Mouse (Mus musculus) brown adipose tissue, adult 24 weeks (tissue): Measurements from ENCODE around the gene Tmem186. TPM values are rescaled to one million over a fixed set of nuclear protein-coding genes. Genes with fewer than 3 reads are reported as not detected.
A peak's percentile ranks its signal among the peaks of the same experiment; 100 is the strongest.

Experiments used
- H3K27ac ChIP-seq: fragments of 200-500 bp; replicated peaks from 2 replicates; pipeline ENCODE4 v1.5.1; 2012; ENCODE audit warnings: low read depth, mild to moderate bottlenecking, low read length
- H3K4me1 ChIP-seq: fragments of 200-500 bp; 2 replicates; pipeline ENCODE4 v1.6.1; 2012; ENCODE audit warnings: low read length, mixed read lengths; ENCODE audit not compliant: control insufficient read depth, insufficient read depth, insufficient read length
- H3K4me3 ChIP-seq: fragments of 200-500 bp; 2 replicates; pipeline ENCODE4 v1.5.1; 2012; ENCODE audit warnings: low read depth, mild to moderate bottlenecking, low read length, moderate library complexity; ENCODE audit not compliant: insufficient read depth
- polyA plus RNA-seq: library from polyadenylated mRNA; stranded (reverse); fragments of >200 nt; gene quantifications from 2 replicates; pipeline ENCODE4 v1.2.4, GENCODE M21; 2012; ENCODE audit not compliant: missing spikeins, insufficient read depth, insufficient read length

The Tmem186 gene
- polyA plus RNA-seq, 1 experiment = 16.5 TPM

DNA sequence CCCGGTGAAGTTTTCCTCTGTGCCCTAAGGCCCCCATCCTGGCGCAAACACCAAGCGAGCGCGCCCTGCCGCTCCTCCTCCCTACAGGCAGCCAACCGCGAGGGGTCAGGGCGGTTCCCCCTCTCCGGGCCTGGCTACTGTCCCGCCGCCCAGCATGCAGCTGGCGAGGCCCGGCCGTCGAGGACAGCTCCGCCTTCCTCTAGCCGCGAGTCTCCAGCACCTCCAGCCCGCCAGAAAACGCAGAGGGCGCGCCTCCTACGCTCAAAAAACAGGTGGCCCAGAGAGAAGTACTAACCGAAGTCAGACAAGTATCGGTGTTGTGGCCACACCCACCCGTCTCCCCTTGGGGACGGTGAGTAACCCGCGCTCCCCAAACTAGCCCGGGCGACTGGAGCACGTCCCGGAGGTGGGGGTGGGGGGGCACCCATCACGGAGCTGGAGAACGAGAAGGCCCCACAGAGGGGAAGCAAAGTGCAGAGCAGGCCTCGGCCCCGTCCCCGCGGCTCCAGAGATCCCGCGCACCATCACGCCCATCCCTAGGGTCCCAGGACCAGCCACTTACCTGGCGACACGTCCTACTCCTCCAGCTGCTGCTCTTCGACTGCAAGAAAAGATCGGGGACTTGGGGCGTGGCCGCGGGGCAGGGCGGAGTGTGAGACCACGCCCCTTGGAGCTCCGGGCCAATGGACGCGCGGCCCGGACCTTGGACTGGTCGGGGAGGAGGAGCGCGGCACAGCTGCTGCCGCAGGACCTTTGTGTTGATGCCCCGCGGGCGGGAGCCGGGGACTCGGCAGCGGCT lies 34.2 kb upstream of the Tmem186 start, which contains the start of gene Carhsp1:
Gene Carhsp1, minus strand, starts transcription at position 605 of the 799 bp plus-strand sequence.
- Histone ChIP-seq H3K4me3 (peak within 1 kb of the TSS; percentile 70), H3K27ac (peak within 1 kb of the TSS; percentile 90), H3K4me1 (peaks cover 31% of the 10 kb centered on the region)

DNA sequence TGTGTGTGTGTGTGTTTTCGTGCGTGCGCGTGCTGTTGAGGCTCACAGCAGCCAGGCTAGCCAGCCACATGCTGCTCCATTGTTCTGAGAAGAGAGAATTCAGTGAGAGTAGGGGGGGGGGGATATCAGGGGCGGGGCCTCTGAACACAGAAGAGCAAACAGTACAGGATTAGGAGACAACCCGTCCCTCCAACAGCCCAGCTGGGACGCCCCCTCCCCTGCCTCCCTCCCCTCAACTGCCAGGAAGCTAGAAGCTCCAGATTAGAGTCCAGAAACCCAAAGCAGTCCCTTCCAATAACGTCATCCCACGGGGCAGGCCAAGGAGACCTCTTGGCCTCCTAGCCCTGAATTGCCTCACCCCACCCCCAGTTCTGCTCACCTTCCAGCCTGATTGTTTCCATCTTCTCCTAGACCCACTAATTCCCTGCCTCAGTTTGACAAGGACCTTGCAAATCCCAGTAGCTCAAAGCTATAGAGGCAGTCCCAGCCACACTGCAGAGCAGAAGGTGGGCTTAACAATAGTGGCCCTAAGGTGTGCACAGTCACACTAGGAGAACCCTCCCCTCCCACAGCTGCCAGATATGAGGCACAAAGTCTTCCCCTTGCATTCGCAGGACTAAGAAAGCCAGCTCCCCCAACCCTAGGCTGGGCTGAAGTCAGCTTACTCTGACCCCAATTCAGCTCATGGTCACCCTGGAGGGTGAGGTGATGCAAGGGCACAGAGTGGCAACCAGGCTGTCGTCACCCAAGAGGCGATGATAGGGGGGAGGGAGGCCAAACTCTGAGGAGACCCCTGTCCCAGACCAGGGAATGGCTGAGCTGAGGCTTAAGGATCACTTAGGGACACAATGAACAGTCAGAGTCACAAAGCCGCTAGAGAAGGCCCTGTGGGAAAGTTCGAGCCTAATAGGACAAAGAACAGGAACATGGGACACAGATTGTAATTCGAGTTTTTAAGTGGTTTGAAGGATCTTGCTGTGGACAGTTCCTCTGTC lies 32.8 kb upstream of the Tmem186 start:
- peak overlapping the region; percentile 70 for H3K4me3 ChIP-seq
- peaks cover 43% of the 10 kb centered on the region for H3K4me1 ChIP-seq
- peak overlapping the region; percentile 90 for H3K27ac ChIP-seq

DNA sequence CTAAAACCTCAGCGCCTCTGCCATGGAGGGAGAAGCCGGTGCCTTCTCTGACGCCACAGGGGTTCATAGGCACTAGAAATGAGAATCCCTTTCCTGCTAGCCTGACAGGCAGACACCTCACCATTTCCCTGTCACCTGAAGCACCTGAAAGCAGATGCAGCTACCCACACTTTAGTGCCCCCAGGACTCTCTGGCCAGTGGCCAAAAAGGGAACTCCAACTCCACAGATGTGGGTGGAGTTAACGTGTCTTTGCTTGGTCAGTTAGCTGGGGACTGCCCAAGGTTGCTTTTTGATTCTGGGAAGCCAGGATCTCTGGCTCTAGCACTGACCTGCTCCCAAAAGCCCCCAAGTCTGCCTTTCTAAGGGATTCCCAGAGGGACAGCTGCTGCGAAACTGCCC lies 31.9 kb upstream of the Tmem186 start:
- Histone ChIP-seq H3K4me3 (peak overlapping the region; percentile 13; the same call in 1 of the 2 replicates), H3K4me1 (peaks cover 52% of the 10 kb centered on the region), H3K27ac (peak overlapping the region; percentile 38; the same call in 1 of the 2 replicates)

- Histone ChIP-seq H3K4me1 (peaks cover 62% of the 10 kb centered on the region), H3K27ac (no peak overlapping the region), H3K4me3 (no peak overlapping the region)
Observed at GRCm38 (mm10) chr16:8668386-8668785, 30.9 kb upstream of the Tmem186 start.

DNA sequence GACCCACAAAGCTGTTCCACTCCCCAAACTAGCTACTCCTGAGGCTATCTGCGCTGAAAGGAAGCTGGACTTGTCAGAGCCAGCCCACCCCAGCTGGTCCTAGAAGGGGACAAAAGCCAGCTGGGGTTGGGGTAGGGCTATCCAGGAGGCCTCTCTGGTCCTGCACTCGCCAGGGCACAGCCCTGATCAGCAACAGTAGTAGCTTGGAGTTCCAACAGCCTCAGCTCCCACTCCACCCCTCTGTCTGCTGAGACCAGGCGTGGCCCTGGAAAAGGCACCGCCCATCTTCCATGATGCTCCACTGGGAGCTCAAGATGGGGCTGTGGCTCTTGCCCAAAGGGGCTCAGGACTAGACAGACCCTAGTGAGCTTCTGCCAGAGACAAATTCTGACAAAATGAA lies 30.3 kb upstream of the Tmem186 start:
- Histone ChIP-seq H3K27ac (peak overlapping the region; percentile 80), H3K4me1 (peaks cover 68% of the 10 kb centered on the region)

DNA sequence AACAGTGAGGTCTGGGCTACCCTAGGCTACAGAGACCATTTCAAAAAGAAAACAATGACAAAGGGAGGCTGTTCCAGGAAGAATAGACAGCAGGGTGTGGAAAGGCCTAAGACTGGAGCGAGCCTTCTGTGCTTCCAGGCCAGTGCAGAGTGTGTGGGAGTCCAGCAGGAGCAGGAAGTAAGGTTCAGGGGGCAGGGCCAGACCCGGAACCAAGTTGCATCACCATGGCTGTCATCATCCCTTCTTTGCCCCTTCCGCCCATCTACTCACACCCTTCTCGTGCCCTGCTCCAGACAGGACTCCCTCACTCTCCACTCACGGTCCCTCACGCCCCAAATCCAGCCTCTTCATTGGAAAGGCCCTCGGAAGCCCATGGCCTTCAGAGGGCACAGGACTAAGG lies 29.7 kb upstream of the Tmem186 start:
- Histone ChIP-seq H3K27ac (peak overlapping the region; percentile 80), H3K4me1 (peaks cover 71% of the 10 kb centered on the region), H3K4me3 (no peak overlapping the region)

More for the DNA sequence above, 30.3 kb upstream of the Tmem186 start:
- no peak overlapping the region for H3K4me3 ChIP-seq

DNA sequence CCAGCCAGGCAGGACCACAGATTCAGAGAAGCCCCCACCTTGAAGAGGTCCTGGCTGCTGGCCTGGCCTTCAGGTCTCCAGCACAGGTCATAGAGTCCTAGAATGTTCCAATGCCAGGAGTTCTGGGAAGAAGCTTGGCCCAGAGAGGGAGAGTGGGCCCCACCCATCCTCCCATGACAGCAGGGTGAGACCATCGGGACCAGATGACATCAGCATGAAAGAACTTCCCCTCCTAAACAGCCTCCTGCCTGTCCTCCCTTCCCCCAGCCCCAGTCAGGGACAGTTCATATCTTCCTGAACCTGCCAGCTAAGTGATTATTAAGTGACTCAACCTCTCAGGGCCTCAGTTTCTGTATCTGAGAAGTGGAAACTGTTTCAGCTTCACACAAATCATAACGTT lies 28.9 kb upstream of the Tmem186 start:
- Histone ChIP-seq H3K4me1 (peaks cover 71% of the 10 kb centered on the region), H3K27ac (peak overlapping the region; percentile 80), H3K4me3 (no peak overlapping the region)

GRCm38 (mm10) chr16:8665367-8665766 lies 27.9 kb upstream of the Tmem186 start:
- Histone ChIP-seq H3K4me1 (peaks cover 74% of the 10 kb centered on the region), H3K27ac (peak overlapping the region; percentile 80), H3K4me3 (no peak overlapping the region)

GRCm38 (mm10) chr16:8663606-8664539 lies 26.4 kb upstream of the Tmem186 start:
- Histone ChIP-seq H3K4me3 (no peak overlapping the region), H3K27ac (peak overlapping the region; percentile 80), H3K4me1 (peaks cover 66% of the 10 kb centered on the region)

DNA sequence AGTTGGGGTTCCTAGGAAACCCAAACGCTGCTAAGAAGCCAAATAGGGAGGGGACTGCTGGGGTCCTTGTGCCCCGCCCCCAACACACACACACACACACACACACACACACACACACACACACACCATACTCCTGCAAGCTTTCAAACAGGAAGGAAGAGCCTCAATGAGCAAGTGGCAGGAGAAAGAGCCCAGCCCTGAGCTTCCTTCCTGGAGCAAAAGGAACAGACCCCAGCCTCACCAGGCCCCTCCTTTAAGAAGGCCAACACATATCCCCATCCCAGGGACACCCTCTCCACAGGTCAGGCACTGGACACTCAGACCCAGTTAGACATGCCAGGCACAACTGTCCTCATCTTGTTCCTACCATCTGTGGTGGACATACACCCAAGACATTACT lies 25.5 kb upstream of the Tmem186 start:
- Histone ChIP-seq H3K4me3 (no peak overlapping the region), H3K27ac (peak overlapping the region; percentile 55), H3K4me1 (peaks cover 63% of the 10 kb centered on the region)

- Histone ChIP-seq H3K4me1 (peaks cover 23% of the 10 kb centered on the region), H3K27ac (peak overlapping the region; percentile 95), H3K4me3 (no peak overlapping the region)
Observed at GRCm38 (mm10) chr16:8658764-8659163, 21.3 kb upstream of the Tmem186 start.

DNA sequence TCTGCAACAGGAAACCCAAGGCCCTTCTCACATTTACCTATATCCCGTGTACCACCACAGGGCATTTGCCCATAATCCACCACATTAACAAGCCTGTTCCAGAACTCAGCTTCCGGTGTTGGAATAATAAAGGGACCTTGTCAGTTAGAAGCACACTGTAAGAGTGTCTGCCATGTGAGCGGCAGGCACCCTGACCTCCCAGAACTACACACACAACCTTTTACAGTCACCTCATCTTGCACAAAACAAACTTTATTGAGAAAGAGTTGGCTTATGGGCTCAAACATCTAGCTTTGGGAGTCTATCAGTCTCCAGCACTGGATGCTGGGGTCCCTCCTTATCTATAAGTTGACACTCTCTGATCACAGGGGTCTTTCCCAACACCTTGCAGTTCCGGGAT lies 20.8 kb upstream of the Tmem186 start:
- H3K27ac ChIP-seq = peak overlapping the region; percentile 95
- no peak overlapping the region for H3K4me3 ChIP-seq
- H3K4me1 ChIP-seq = peaks cover 19% of the 10 kb centered on the region

DNA sequence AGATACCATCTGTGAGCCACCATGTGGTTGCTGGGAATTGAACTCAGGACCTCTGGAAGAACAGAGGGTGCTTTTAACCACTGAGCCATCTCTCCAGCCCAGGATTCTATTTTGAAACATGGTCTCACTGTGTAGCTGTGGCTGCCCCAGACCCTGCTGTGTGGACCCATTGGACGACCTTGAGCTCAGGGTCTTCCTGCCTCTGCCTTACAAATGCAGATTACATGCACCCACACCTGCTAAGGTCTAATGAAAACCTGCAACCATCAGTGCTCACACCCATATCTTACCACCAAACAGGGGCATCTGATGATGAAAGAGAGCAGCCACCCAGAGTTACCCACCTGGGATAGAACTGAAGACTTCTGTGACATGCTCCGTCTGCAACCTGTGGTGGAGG lies 18.7 kb upstream of the Tmem186 start:
- Histone ChIP-seq H3K4me1 (peaks cover 9% of the 10 kb centered on the region), H3K4me3 (no peak overlapping the region), H3K27ac (no peak overlapping the region)

DNA sequence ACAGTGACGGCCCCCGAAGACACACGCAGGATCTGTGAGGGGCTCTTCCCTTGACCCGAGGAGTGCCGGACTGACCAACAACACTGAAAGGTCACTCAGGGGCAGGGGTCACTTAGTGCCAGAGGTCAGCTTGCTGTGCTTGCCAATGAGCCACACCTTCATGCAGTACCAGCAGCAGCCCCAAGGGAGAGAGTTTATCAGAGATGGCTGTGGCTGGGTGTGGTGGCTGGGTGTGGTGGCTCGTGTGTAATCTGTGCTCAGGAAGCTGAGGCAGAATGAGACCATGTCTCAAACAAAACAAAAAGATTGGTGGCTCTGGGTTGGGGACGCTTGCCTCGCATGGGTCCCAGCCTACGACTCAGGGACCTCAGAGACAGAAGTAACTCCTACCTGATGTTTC lies 18.1 kb upstream of the Tmem186 start:
- Histone ChIP-seq H3K27ac (no peak overlapping the region), H3K4me1 (peaks cover 5% of the 10 kb centered on the region), H3K4me3 (no peak overlapping the region)
